Mouse (Mus musculus): ENCODE measurements around the gene Cabp4.

DNA sequence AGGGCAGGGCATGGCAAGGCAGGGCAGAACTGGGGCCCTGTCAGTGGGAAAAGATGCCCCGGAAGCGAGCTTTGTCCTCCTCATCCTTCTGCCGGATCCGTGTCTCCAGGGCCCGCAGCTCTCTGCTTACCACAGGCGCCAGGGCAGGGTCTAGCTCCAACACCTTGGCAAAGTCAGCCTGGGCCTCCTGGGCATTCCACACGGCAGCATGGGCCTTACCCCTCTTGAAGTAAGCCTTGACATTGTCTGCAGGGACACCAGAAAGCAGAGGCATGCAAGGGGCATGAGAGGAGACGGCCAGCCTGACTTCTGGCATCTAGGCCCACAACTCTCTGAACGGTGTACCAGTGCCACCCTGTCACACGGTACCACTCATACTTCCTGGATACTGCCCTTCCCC is 29.3 kb downstream of the Cabp4 start:
- TF ChIP-seq MYOG (IDR thresholded peaks at IDR 0.05; ENCODE audit: control insufficient read depth in 1 of 3, insufficient read depth in 1 of 3, insufficient read length in 2 of 3, low read depth in 2 of 3), result no peak
- TF ChIP-seq USF1 (IDR thresholded peaks at IDR 0.05; ENCODE audit: low read depth), result no peak
- TF ChIP-seq POLR2AphosphoS2 (IDR thresholded peaks at IDR 0.05; ENCODE audit: insufficient read length, low read depth), result no peak
- TF ChIP-seq POLR2A (IDR thresholded peaks at IDR 0.05; ENCODE audit: insufficient read length, low read depth), result no peak
- TF ChIP-seq CEBPB (IDR thresholded peaks at IDR 0.05; ENCODE audit: insufficient read depth, poor library complexity, severe bottlenecking), result no peak
- no peak for TF ChIP-seq TCF12 (IDR thresholded peaks at IDR 0.05; ENCODE audit: insufficient read depth, poor library complexity, severe bottlenecking)
- no peak for TF ChIP-seq E2F4 (IDR thresholded peaks at IDR 0.05; ENCODE audit: insufficient read depth)
- no peak for TF ChIP-seq MYOD1 (IDR thresholded peaks at IDR 0.05; ENCODE audit: control insufficient read depth in 1 of 3, insufficient read length in 2 of 3, low read depth in 2 of 3)
- no peak for TF ChIP-seq MAX (IDR thresholded peaks at IDR 0.05; ENCODE audit: low read depth)
- no peak for TF ChIP-seq REST (IDR thresholded peaks at IDR 0.05; ENCODE audit: insufficient read depth, insufficient read length)
- no peak for TF ChIP-seq SRF (IDR thresholded peaks at IDR 0.05; ENCODE audit: control insufficient read depth, insufficient read length, low read depth)
- TF ChIP-seq TCF3 (IDR thresholded peaks at IDR 0.05; ENCODE audit: insufficient read length, low read depth), result no peak
